Mouse (Mus musculus) testis, adult 2 months (tissue): ENCODE measurements around the gene Tmem108. TPM values are rescaled to one million over a fixed set of nuclear protein-coding genes. Genes with fewer than 3 reads are reported as not detected.

Experiments used
- H3K27ac ChIP-seq: fragments of 200-500 bp; 2 replicates; pipeline ENCODE4 v1.5.1; 2012; ENCODE audit warnings: low read depth, low read length; ENCODE audit not compliant: control insufficient read depth, insufficient read depth
- H3K27me3 ChIP-seq: fragments of 200-500 bp; 2 replicates; pipeline ENCODE4 v1.6.1; 2012; ENCODE audit warnings: mild to moderate bottlenecking, low read length, moderate library complexity; ENCODE audit not compliant: control insufficient read depth, insufficient read depth
- H3K36me3 ChIP-seq: fragments of 200-500 bp; 2 replicates; pipeline ENCODE4 v1.6.1; 2012; ENCODE audit warnings: mild to moderate bottlenecking, low read length; ENCODE audit not compliant: control insufficient read depth, insufficient read depth
- H3K4me1 ChIP-seq: fragments of 200-500 bp; 2 replicates; pipeline ENCODE4 v1.6.1; 2012; ENCODE audit warnings: low read length; ENCODE audit not compliant: control insufficient read depth, insufficient read depth
- H3K4me3 ChIP-seq: fragments of 200-500 bp; 2 replicates; pipeline ENCODE4 v1.5.1; 2012; ENCODE audit warnings: low read depth, mild to moderate bottlenecking, low read length, moderate library complexity, mixed read lengths; ENCODE audit not compliant: control insufficient read depth
- CTCF ChIP-seq: fragments of 200-500 bp; IDR thresholded peaks from 2 replicates; pipeline ENCODE4 v1.5.1; 2012; ENCODE audit warnings: low read depth, mild to moderate bottlenecking, inconsistent platforms, low read length, moderate library complexity; ENCODE audit not compliant: control insufficient read depth, insufficient read depth, insufficient replicate concordance
- POLR2A ChIP-seq: fragments of 200-500 bp; IDR thresholded peaks from 2 replicates; pipeline ENCODE4 v1.6.1; 2012; ENCODE audit warnings: low read depth, mild to moderate bottlenecking, inconsistent platforms, low read length, moderate library complexity; ENCODE audit not compliant: control insufficient read depth
- polyA plus RNA-seq: library from polyadenylated mRNA; depleted of rRNA; stranded (reverse); fragments of >200 nt; gene quantifications from 2 replicates; pipeline ENCODE4 v1.2.3, GENCODE M21; 2012

The Tmem108 gene
- polyA plus RNA-seq, 1 experiment: 4.7 TPM

DNA sequence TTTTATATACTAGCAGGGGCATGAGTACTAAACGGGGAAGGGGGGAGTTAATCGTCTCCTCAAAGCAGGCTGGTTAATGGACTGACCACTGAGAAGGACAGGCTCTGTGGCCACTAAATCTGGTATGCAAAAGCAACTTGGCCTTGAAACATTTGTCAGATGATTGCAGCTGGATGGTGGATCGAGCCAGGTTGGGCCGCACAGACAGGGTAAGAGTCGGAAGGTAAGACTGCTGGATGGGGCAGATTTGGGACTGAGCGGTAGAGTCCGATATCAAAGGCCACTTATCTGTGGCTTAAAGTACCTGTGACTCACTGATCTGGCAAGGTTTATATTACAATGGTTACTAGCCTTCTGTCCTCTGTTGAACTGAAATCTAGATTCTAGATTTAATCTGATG, 115.9 kb downstream of the Tmem108 start:
- no peak for TF ChIP-seq POLR2A
- TF ChIP-seq CTCF: no peak
- Histone ChIP-seq H3K36me3 (no peaks in the 10 kb centered on the region), H3K4me1 (no peaks in the 10 kb centered on the region; the same call in 1 of the 2 replicates), H3K4me3 (no peak overlapping the region), H3K27ac (no peak overlapping the region), H3K27me3 (no peaks in the 10 kb centered on the region)

DNA sequence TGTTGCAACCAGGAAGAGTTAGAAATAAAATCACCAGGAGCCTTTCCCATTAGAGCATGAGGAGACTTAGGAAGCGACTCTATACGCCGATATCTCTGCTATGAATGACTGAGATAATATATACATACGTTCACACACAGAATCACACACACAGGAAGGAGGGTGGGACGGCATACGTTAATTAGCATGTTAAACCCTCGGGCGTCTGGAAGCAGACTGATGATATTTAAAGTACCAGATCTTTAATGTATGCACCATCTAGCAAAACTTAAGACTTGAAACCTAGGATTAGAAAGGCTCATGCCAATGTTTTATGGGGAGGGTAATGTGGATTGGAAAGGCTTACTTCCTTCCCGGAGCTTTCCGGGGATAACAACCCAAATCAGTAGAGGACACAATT, 119.3 kb downstream of the Tmem108 start:
- no peak overlapping the region for H3K27ac ChIP-seq
- no peaks in the 10 kb centered on the region; the same call in 1 of the 2 replicates for H3K4me1 ChIP-seq
- H3K4me3 ChIP-seq: no peak overlapping the region
- H3K36me3 ChIP-seq: no peaks in the 10 kb centered on the region
- TF ChIP-seq POLR2A (no peak), CTCF (no peak)
- no peaks in the 10 kb centered on the region for H3K27me3 ChIP-seq

DNA sequence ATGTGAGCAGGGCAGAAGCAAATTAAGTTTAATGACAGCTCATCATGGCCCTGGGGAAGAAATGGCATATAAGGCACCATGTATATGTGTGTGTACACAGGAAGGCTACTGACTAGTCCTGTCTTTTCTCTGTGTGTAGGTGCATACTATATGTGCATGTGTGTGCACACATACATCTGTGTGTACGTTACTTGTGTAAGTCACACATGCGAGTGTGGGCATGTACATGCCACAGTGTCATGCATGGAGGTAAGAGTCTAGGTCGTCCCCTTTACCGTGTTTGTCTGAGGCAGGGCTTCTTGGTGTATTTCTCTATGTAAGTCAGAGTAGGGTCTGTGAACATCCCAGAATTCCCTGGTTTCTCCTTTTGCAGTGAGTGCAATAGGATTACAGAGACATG, 120.3 kb downstream of the Tmem108 start:
- H3K36me3 ChIP-seq: no peaks in the 10 kb centered on the region
- H3K4me1 ChIP-seq: no peaks in the 10 kb centered on the region; the same call in 1 of the 2 replicates
- H3K4me3 ChIP-seq: no peak overlapping the region
- TF ChIP-seq CTCF (no peak), POLR2A (no peak)
- H3K27me3 ChIP-seq: no peaks in the 10 kb centered on the region
- H3K27ac ChIP-seq: no peak overlapping the region

DNA sequence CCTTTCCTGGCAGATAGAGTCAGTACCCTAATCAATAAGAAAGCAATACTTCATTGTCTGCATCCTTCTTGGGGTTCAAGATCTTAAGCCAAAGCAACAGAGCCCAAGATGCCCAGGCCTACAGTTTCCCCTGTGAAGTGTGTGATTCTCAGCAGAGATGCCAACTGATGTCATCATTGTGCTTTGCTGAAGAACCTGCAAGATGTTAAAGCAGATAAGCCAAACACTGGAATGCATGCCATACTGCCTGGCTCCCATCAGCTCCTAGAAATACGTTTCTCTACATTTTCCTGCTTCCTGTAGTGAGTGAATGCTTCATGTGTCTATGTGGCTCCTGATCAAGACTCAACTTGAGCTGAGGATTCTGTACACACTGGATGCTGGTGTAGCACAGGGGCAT, 122.2 kb downstream of the Tmem108 start:
- Histone ChIP-seq H3K4me3 (no peak overlapping the region), H3K36me3 (no peaks in the 10 kb centered on the region), H3K27me3 (no peaks in the 10 kb centered on the region), H3K27ac (no peak overlapping the region), H3K4me1 (no peaks in the 10 kb centered on the region; the same call in 1 of the 2 replicates)
- TF ChIP-seq POLR2A (no peak), CTCF (no peak)

DNA sequence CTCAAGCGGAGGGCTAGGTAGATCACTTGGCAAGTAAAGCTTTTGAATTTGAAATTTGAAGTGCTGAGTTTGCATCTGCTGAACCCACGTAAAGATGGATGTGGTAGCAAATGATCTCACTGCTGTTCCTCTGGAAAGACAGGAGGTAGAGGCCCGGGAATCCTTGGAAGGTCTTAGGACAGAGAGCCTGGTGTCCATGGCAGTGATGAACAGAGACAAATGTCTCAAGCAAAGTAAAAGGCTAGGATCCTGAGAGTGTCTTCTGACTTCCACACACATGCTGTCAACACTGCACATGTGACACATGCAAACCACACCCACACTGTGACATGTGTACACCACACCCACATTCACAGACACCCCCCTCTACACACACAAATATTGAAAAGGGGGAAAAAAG, 124.2 kb downstream of the Tmem108 start:
- Histone ChIP-seq H3K27ac (no peak overlapping the region), H3K27me3 (no peaks in the 10 kb centered on the region), H3K4me3 (no peak overlapping the region), H3K4me1 (no peaks in the 10 kb centered on the region), H3K36me3 (no peaks in the 10 kb centered on the region)
- TF ChIP-seq CTCF: no peak
- TF ChIP-seq POLR2A: no peak

DNA sequence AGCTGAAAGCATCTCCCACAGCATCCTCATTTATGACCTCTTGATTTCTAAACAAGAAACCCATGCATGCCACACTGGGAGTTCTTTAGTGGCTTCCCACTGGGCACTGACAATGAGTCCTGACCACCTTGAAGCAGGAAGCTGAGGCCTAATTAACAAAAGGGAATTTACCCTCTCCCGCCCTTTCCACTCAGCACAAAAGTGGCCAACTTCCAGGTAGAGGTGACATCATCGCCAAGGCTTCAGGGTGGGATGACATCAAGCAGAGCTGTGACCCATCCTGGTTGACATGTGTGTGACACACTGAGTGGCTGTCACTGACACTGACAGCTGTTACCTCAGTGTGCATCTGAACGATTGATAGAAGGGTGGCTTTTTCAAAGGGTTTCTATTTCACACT, 124.8 kb downstream of the Tmem108 start:
- no peaks in the 10 kb centered on the region for H3K36me3 ChIP-seq
- TF ChIP-seq POLR2A (no peak), CTCF (no peak)

DNA sequence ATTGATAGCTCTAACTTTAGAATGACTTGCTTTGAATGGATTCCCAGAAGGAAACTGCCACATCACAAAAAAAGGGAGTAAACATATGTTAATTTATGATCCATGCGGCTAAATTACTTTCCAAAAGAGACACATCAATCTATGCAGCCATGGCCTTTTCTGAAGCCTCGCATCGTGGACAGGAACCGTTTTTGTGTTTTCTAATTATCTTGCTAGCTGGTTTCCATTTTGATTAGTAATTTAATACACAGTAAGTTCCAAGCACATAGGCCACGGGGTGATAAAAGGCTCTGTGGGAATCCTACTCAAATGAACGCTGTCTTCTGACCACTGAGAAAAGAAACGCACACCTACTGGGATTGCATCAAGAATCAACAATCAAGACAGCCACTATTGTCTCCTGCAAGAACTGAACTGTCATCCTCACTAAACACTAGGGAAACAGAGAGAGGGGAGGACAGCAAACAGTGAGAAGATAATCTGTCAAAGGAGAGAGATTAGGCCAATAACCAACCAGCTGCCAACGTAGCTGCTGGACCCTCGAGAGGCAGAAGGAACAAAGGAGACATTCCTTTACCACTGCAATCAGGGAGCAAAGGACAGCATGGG, 132.7 kb downstream of the Tmem108 start:
- Histone ChIP-seq H3K27ac (no peak overlapping the region), H3K36me3 (no peaks in the 10 kb centered on the region), H3K27me3 (no peaks in the 10 kb centered on the region), H3K4me1 (no peaks in the 10 kb centered on the region), H3K4me3 (no peak overlapping the region)
- TF ChIP-seq CTCF: no peak
- no peak for TF ChIP-seq POLR2A

More for the DNA sequence above, 124.8 kb downstream of the Tmem108 start:
- Histone ChIP-seq H3K4me3 (no peak overlapping the region), H3K4me1 (no peaks in the 10 kb centered on the region), H3K27me3 (no peaks in the 10 kb centered on the region), H3K27ac (no peak overlapping the region)
